Mouse (Mus musculus): ENCODE results near the gene Prss8.

Prss8 gene

DNA sequence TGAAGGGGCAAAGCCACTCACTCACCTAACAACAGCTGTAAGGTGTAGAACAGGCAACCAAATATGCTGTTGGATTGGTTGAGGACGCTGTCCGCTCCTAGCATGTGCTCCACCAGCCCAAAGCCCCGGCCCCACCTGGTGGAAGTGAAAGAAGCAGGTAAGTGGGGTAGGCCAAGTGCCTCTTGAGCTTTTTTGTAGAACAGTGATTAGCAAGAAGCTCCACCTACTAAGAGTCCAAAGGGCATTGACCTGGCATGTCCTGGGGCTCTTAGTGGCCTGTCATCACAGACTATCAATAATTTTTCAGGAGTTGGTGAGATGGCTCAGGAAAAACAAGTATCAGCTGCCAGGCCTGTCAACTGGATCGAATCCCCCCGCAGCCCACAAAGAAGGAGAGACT, 35.4 kb downstream of the Prss8 start:
- no peak for DNase-seq

DNA sequence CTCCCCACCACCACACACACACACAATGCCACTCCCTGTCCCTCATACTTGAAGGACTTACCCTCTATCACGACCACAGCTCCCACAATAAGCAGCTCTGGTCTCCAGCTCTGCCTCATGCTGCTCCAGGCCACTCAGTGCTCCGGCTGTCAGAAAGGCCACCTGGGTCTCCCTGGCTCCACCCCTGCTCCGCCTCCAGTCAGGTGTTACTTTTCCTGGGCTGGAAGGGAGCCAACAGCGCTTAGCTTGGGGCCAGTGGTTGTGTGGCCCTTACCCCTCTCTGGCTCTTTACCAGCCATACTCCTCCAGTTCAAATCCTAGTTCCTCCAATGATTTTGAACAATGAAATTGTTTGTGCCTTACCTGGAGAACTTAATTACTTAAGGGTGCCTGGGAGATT, 39.1 kb downstream of the Prss8 start, which contains the start of gene Prss53:
Gene Prss53, minus strand, starts transcription at position 173 of the 400 bp plus-strand sequence.
- no peak for DNase-seq

DNA sequence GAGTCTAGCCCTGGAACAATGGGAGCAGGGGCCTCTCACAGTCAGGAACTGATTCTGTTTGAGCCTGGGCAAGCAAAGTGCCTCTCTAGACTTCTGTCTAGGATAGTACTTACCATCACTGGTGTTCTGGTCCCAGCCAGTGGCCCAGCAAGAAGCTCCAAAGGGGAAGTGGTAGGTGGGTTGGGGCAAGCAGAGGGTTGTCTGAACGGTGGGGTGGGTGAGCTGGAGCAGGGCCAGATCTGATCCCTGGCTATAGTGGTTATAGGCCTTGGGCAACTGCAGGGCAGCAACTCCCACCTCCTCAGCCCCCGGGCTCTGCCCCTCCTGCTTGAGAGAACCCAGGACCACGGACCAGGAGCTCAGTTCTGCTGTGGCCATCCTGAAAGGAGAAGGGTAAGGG, 41.1 kb downstream of the Prss8 start:
- no peak for DNase-seq

DNA sequence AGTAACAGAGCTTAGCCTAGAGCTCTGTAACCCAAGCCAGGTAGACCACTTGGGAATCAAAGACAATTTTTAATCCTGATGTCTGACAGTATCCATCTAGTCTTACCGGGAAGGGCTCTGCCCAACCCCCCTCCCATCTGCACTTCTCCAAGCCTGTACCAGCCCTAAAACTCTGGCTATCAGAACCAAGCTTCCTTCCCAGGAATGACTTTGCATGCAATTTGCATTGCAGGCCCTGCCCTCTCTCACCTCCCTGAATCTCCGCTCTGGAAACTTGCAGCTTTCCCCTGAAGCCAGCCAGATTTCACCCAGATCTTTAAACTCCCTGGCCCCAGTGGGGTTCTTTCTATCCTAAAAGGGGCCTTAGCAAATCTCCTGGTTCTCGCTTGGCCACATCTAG, 42.1 kb downstream of the Prss8 start:
- no peak for DNase-seq

DNA sequence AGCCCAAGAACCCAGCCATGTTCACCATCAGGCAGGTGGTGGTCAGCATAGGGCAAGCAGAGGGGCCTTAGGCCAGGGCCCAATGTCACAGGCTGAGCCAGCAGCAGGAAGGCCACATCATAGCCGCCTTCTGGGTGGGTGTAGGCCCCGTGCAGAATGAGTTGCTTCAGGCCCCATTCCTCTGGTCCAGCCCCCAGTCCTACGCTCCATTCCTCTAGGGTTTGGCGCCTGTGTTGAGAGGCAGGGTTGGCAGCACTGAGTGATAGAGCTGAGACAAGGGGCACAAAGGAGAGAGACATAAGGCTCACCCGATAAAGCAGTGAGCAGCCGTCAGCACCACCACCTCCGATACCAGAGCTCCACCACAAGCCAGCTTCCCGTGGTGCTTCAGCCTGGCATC, 42.7 kb downstream of the Prss8 start:
- no peak for DNase-seq

DNA sequence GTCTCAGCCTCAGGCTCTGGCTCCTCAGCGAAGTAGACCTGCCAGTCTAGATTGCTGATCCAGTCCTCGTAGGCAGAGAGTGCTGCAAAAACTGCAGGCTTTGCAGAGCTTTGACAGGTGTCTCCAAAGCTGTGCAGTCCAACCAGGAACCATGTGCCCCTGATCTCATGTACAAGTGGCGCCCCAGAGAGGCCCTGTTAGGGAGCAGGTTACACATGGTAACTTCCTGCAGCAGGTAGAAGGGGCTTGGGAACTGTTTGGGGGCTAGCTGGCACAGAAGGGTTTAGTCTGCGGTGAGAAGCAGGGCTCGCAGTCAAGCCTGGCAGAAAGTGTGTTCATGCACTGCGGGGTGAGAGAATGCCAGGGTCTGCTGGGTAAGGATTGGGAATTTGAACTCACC, 43.4 kb downstream of the Prss8 start:
- no peak for DNase-seq

DNA sequence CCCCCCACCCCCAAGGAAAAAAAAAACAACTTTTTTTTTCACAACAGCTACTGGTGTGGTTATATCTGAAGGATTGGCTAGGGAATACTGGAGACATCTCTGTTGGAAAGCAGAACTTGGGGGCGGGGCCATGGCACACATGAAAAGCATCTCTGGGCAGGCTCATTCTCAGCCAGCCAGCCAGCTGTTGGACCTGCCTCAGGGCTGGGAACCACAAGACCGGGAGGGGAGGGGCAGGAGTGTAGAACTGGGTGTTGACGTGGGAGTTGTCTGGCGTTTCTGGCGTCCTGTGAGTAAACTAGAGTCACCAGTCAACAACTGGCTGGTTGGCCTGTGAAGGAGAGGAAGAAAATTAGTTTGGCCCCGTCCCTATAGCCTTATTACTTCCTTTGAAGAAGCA, 44.0 kb downstream of the Prss8 start:
- DNase-seq = no peak

DNA sequence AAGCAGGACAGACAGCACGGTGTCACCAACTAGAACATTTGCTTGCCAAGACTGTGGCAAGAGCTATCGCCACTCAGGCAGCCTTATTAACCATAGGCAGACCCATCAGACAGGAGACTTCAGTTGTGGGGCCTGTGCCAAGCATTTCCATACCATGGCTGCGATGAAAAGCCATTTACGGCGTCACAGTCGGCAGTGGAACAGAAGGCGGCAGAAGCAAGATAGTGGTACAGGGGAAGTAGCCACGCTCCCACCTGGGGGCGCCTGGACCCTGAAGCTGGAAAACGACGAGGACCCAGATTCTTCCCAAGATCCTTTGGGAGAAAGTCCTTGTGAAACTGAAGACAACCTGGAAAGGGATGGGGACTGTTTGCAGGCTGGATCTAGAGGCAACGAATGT, 49.5 kb downstream of the Prss8 start:
- no peak for DNase-seq

DNA sequence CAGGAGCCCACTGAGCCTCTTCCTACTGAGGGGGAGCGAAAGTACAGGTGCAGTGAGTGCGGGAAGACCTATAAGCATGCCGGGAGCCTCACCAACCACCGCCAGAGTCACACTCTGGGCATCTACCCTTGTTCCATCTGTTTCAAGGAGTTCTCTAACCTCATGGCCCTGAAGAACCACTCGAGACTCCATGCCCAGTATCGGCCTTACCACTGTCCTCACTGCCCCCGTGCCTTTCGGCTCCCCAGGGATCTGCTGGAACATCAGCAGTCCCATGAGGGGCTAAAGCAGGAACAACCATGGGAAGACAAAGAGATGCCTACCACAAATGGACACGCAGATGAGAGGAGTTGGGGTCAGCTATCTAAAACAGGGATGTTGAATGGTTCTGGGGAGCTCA, 50.6 kb downstream of the Prss8 start:
- no peak for DNase-seq

DNA sequence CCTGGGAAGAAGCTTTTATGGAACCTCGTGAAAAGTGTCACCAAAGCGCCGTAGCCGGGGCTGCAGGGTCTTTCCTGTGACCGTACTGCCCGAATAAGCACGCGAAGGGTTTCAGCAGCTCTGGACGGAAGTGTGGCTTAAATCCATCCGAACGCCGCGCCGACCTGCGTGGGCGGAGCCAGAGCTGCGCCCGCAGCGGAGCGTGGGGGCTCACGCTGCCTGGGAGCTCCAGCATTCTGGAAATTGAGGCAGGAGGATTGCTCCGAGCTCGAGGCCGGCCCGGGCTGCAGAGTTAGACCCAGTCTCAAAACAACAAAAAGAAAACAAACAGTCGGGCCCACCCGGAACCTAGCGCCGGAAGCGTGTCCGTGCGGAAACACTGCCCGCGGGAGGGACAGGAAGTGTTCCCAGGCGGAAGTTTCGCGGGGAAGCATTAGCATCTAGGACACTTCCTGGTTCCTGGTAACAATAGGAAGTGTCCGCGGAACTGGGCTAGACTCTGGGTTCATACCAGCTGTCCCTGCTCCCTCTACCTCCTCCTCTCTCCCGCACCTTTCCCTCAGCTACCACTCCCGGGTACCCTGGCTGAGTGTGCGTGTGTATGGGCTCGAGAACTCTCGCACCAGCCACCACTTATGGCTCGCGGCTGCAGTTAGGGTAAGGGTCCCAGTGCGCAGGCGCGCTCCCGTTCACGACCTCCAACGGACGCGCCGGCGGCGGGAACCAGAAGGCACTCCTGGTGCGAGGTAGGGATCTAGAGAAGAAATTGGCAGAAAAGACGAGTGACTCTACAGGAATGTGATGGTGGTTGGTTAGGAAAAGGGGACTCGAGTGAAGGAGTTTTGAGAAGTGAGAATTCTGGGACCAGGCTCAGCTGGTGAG, 53.2 kb downstream of the Prss8 start, which contains the start of gene Zfp668:
Gene Zfp668, minus strand, starts transcription at position 362 of the 882 bp plus-strand sequence.
- peak; percentile 91 for DNase-seq

DNA sequence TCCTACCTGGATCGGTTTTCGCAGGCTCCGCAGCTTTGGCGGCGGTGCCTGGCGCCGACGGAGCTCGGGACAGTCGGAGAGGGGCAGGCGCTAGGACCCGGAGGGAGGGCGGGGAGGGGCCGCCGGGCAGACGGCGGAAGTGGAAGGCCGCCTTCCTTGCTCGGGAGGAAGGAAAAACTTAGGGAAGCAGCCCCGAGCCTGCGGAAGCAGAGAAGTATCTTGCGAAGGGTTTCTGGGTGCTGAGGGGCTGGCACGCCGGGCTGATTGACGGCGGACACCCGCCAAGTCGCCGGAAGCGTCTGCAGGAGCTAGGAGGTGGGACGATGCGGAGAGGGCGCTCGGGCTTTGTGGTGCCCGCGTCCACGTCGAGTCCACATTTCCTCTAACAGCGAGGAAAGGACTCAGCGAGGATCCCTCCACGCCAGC, 53.9 kb downstream of the Prss8 start, which contains the start of gene Zfp646:
Gene Zfp646, plus strand, starts transcription at position 181 of the 426 bp plus-strand sequence.
- DNase-seq = peak; percentile 62

Data from right cerebral cortex, postnatal 14 days (tissue).